Mouse (Mus musculus) embryonic facial prominence, embryonic 14.5 days (tissue): Measurements from ENCODE around the gene Endod1. TPM values are rescaled to one million over a fixed set of nuclear protein-coding genes. Genes with fewer than 3 reads are reported as not detected.

Source experiments
- ATAC-seq: fragments of 200-750 bp; cut with Nextera tagmentation; 2 replicates; pipeline ENCODE4 v1.8.0; 2017; ENCODE audit warnings: low read depth, moderate number of reproducible peaks, moderate TSS enrichment
- DNase-seq: peaks from one replicate; pipeline ENCODE4 v3.0.0-alpha.2; 2015; ENCODE audit warnings: low spot score
- H3K27ac ChIP-seq: fragments of 300-500 bp; sonication (generic); replicated peaks from 2 replicates; pipeline ENCODE4 v1.5.1; 2014; ENCODE audit warnings: low read depth, mild to moderate bottlenecking, low read length, moderate library complexity
- H3K27me3 ChIP-seq: fragments of 300-500 bp; sonication (generic); replicated peaks from 2 replicates; pipeline ENCODE4 v1.6.1; 2014; ENCODE audit warnings: low read length; ENCODE audit not compliant: control insufficient read depth, insufficient read depth
- H3K36me3 ChIP-seq: fragments of 300-500 bp; sonication (generic); 2 replicates; pipeline ENCODE4 v1.6.1; 2014; ENCODE audit warnings: low read length, mixed read lengths; ENCODE audit not compliant: control insufficient read depth, insufficient read depth
- H3K4me1 ChIP-seq: fragments of 300-500 bp; sonication (generic); 2 replicates; pipeline ENCODE4 v1.6.1; 2014; ENCODE audit warnings: antibody characterized with exemption, low read length; ENCODE audit not compliant: control insufficient read depth, insufficient read depth
- H3K4me2 ChIP-seq: fragments of 300-500 bp; sonication (generic); 2 replicates; pipeline ENCODE4 v1.6.1; 2014; ENCODE audit warnings: low read depth, mild to moderate bottlenecking, low read length, moderate library complexity, mixed read lengths
- H3K4me3 ChIP-seq: fragments of 300-500 bp; sonication (generic); 2 replicates; pipeline ENCODE4 v1.5.1; 2014; ENCODE audit warnings: low read depth, mild to moderate bottlenecking, low read length
- H3K9ac ChIP-seq: fragments of 300-500 bp; sonication (generic); 2 replicates; pipeline ENCODE4 v1.6.1; 2014; ENCODE audit warnings: low read depth, mild to moderate bottlenecking, low read length, moderate library complexity, mixed read lengths
- H3K9me3 ChIP-seq: fragments of 300-500 bp; sonication (generic); 2 replicates; pipeline ENCODE4 v1.6.1; 2016; ENCODE audit warnings: low read length; ENCODE audit not compliant: control insufficient read depth
- WGBS: fragments of 180-500 bp; shearing (Covaris S2); extraction: QIAGEN DNeasy Blood & Tissue Kit; methylation state at CpG from one replicate; pipeline ENCODE4 v1.1.7; 2014; 5-methylcytosine and 5-hydroxymethylcytosine counted together
- polyA plus RNA-seq: library from polyadenylated mRNA; unstranded; fragments of >200 nt; fragmentation: Nextera tagmentation; extraction: Ambion mirVana; gene quantifications from 2 replicates; pipeline ENCODE4 v1.2.1, GENCODE M21; 2014

The Endod1 gene
- polyA plus RNA-seq, 1 experiment from 2014 or later: 23.3 TPM

- Histone ChIP-seq H3K27ac (no peak overlapping the region), H3K9me3 (no peaks in the 10 kb centered on the region), H3K4me3 (no peak overlapping the region), H3K36me3 (peaks cover 8% of the 10 kb centered on the region), H3K27me3 (no peaks in the 10 kb centered on the region), H3K9ac (no peak overlapping the region), H3K4me2 (no peak overlapping the region), H3K4me1 (no peaks in the 10 kb centered on the region)
- DNase-seq (no peak), ATAC-seq (no peak)
- WGBS: 79% methylated on average over 4 of the region's 4 CpGs
Observed at GRCm38 (mm10) chr9:14335829-14336228, 45.5 kb downstream of the Endod1 start.

GRCm38 (mm10) chr9:14316618-14317017 is 64.7 kb downstream of the Endod1 start:
- WGBS: 100% methylated on average over 1 of the region's 1 CpGs
- H3K27ac ChIP-seq: no peak overlapping the region
- no peak overlapping the region for H3K4me3 ChIP-seq
- no peaks in the 10 kb centered on the region for H3K9me3 ChIP-seq
- H3K36me3 ChIP-seq: peaks cover 82% of the 10 kb centered on the region
- ATAC-seq (no peak), DNase-seq (no peak)
- no peak overlapping the region for H3K9ac ChIP-seq
- no peaks in the 10 kb centered on the region for H3K4me1 ChIP-seq
- no peak overlapping the region for H3K4me2 ChIP-seq
- H3K27me3 ChIP-seq: no peaks in the 10 kb centered on the region

- peaks cover 82% of the 10 kb centered on the region for H3K36me3 ChIP-seq
- H3K9ac ChIP-seq: no peak overlapping the region
- no peak overlapping the region for H3K4me2 ChIP-seq
- WGBS: 82% methylated on average over 7 of the region's 7 CpGs
- ATAC-seq (no peak), DNase-seq (no peak)
- no peaks in the 10 kb centered on the region for H3K27me3 ChIP-seq
- no peak overlapping the region for H3K27ac ChIP-seq
- H3K4me1 ChIP-seq: no peaks in the 10 kb centered on the region
- H3K9me3 ChIP-seq: no peaks in the 10 kb centered on the region
- H3K4me3 ChIP-seq: no peak overlapping the region
Observed at GRCm38 (mm10) chr9:14314477-14314876, 66.8 kb downstream of the Endod1 start.

GRCm38 (mm10) chr9:14313968-14314367 is 67.3 kb downstream of the Endod1 start:
- Histone ChIP-seq H3K4me2 (no peak overlapping the region), H3K4me1 (no peaks in the 10 kb centered on the region), H3K9me3 (no peaks in the 10 kb centered on the region), H3K27ac (no peak overlapping the region), H3K9ac (no peak overlapping the region), H3K27me3 (no peaks in the 10 kb centered on the region), H3K4me3 (no peak overlapping the region), H3K36me3 (peaks cover 84% of the 10 kb centered on the region)
- DNase-seq (no peak), ATAC-seq (no peak)
- WGBS: 85% methylated on average over 3 of the region's 3 CpGs

GRCm38 (mm10) chr9:14307341-14307740 is 74.0 kb downstream of the Endod1 start:
- no peak overlapping the region for H3K9ac ChIP-seq
- WGBS: 94% methylated on average over 3 of the region's 3 CpGs
- H3K4me2 ChIP-seq: no peak overlapping the region
- no peak overlapping the region for H3K27ac ChIP-seq
- no peaks in the 10 kb centered on the region for H3K27me3 ChIP-seq
- ATAC-seq (no peak), DNase-seq (no peak)
- H3K36me3 ChIP-seq: peaks cover 41% of the 10 kb centered on the region
- no peak overlapping the region for H3K4me3 ChIP-seq
- no peaks in the 10 kb centered on the region for H3K9me3 ChIP-seq
- no peaks in the 10 kb centered on the region for H3K4me1 ChIP-seq

- Histone ChIP-seq H3K9me3 (no peaks in the 10 kb centered on the region), H3K4me3 (no peak overlapping the region), H3K36me3 (peaks cover 20% of the 10 kb centered on the region), H3K4me2 (no peak overlapping the region), H3K27ac (no peak overlapping the region), H3K9ac (no peak overlapping the region), H3K4me1 (0 out of 2 replicates have a peak, but pooled peaks cover 4% of the 10 kb centered on the region), H3K27me3 (no peaks in the 10 kb centered on the region)
- ATAC-seq (no peak), DNase-seq (no peak)
- WGBS: 77% methylated on average over 9 of the region's 9 CpGs
Observed at GRCm38 (mm10) chr9:14304262-14304968, 76.9 kb downstream of the Endod1 start.

Other genes starting within 250 kb of the Endod1 start
- 21.7 and 25.8 TPM in 2 replicates for gene Sesn3, start 106.4 kb downstream of the Endod1 start, polyA plus RNA-seq
- gene Kdm4d, start 119.0 kb upstream of the Endod1 start, polyA plus RNA-seq: 0.25 and 1.4 TPM in 2 replicates
- gene Cwc15, start 119.1 kb upstream of the Endod1 start, polyA plus RNA-seq: 135 and 141 TPM in 2 replicates